Mouse (Mus musculus) MEL (cell line): ENCODE results near the gene Hipk1.

Experiments
- CTCF ChIP-seq, 3 experiments: IDR thresholded peaks in 2 of 3; conservative IDR thresholded peaks in 1 of 3; 2 replicates each; pipeline ENCODE4 v1.5.1; 2011 to 2012; ENCODE audit warnings: low read length in 3 of 3, low read depth in 2 of 3, mild to moderate bottlenecking in 2 of 3, improper control_type of control experiment in 1 of 3, inconsistent platforms in 1 of 3, mixed read lengths in 1 of 3, moderate library complexity in 1 of 3; ENCODE audit not compliant: control insufficient read depth in 1 of 3, insufficient read depth in 1 of 3, poor library complexity in 1 of 3, severe bottlenecking in 1 of 3
- MXI1 ChIP-seq: IDR thresholded peaks from 2 replicates; pipeline ENCODE4 v1.6.1; 2011; ENCODE audit warnings: mild to moderate bottlenecking, low read depth, low read length, improper control_type of control experiment
- NRF1 ChIP-seq: IDR thresholded peaks from 2 replicates; pipeline ENCODE4 v1.6.1; 2014; ENCODE audit warnings: low read depth, mild to moderate bottlenecking, inconsistent platforms, low read length, improper control_type of control experiment, moderate library complexity; ENCODE audit not compliant: poor library complexity, insufficient read depth, severe bottlenecking
- POLR2A ChIP-seq, 2 experiments: IDR thresholded peaks; 2 replicates each; pipeline ENCODE4 v1.6.1; 2011 to 2012; ENCODE audit warnings: low read length in 2 of 2, mild to moderate bottlenecking in 2 of 2, control low read depth in 1 of 2, improper control_type of control experiment in 1 of 2, low read depth in 1 of 2, moderate library complexity in 1 of 2; ENCODE audit not compliant: control insufficient read depth in 1 of 2, insufficient read depth in 1 of 2, poor library complexity in 1 of 2
- USF2 ChIP-seq, 2 experiments: IDR thresholded peaks; 2 replicates each; pipeline ENCODE4 v1.6.1; 2011 to 2012; ENCODE audit warnings: improper control_type of control experiment in 2 of 2, low read length in 2 of 2, borderline replicate concordance in 1 of 2, inconsistent platforms in 1 of 2, low read depth in 1 of 2, mild to moderate bottlenecking in 1 of 2; ENCODE audit not compliant: insufficient read depth in 1 of 2

- TF ChIP-seq CTCF (IDR thresholded peaks at IDR 0.05 in 2 of 3, conservative IDR thresholded peaks at IDR 0.05 in 1 of 3; ENCODE audit: control insufficient read depth in 1 of 3, insufficient read depth in 1 of 3, low read depth in 2 of 3, low read length in 3 of 3, poor library complexity in 1 of 3, severe bottlenecking in 1 of 3) = no peak
- TF ChIP-seq MXI1 = no peak
- TF ChIP-seq NRF1 = no peak
- TF ChIP-seq USF2 (IDR thresholded peaks at IDR 0.05; ENCODE audit: borderline replicate concordance in 1 of 2, insufficient read depth in 1 of 2, low read depth in 1 of 2, low read length in 2 of 2) = no peak
- TF ChIP-seq POLR2A (IDR thresholded peaks at IDR 0.05; ENCODE audit: control insufficient read depth in 1 of 2, insufficient read depth in 1 of 2, low read depth in 1 of 2, low read length in 2 of 2, poor library complexity in 1 of 2) = no peak
Observed at GRCm38 (mm10) chr3:103759261-103759970, 31.9 kb downstream of the Hipk1 start.
